Mouse (Mus musculus): Measurements from ENCODE around the gene Slc2a13.

GRCm38 (mm10) chr15:91463026-91463661 is 109.9 kb downstream of the Slc2a13 start:
- no peak for TF ChIP-seq CTCF (IDR thresholded peaks at IDR 0.05; ENCODE audit: insufficient read depth, low read depth, low read length)
- TF ChIP-seq POLR2A (IDR thresholded peaks at IDR 0.05; ENCODE audit: insufficient read depth, low read depth, low read length), result no peak

Measured in olfactory bulb, adult 2 months (tissue).